Mouse (Mus musculus): ENCODE data around the gene Eefsec. TPM values are rescaled to one million over a fixed set of nuclear protein-coding genes. Genes with fewer than 3 reads are reported as not detected.
A peak's percentile ranks its signal among the peaks of the same experiment; 100 is the strongest.

The Eefsec gene
- polyA plus RNA-seq, 1 experiment from 2014 or later = 31.1 TPM

DNA sequence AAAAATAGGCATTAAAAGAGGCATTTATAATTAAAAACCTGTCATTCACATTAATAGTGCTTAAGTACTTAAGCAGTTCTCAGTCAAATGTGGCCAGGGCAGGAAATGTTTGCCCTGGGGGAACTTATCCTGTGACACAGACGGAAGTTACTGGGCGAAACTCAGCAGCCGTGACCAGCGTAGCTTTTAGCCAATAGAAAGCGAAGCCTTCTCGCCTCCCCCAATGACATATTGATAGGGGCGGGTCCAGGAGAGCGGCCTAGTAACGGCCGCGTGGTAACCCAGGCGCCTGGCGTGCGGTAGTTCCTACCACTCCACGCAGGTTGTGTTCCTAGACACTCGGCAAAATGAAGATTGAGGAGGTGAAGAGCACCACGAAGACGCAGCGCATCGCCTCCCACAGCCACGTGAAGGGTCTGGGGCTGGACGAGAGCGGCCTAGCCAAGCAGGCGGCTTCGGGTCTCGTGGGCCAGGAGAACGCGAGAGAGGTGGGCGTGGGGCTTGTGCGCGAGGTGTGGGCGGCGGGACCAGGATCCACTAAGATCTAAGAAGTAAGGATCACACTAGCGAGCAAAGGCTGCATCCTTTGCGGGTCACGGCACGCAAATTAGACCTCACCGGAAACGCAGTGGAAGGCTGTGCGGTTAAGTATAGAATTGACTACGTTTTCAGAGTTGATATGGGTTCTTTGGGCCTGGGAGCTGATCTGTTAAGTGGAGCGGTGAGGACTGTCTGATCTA is 19.0 kb upstream of the Eefsec start, which contains the start of gene Ruvbl1:
Gene Ruvbl1 (plus strand): TSS at position 229 of the 740 bp plus-strand sequence.
- Histone ChIP-seq H3K27ac (no peak within 1 kb of the TSS), H3K4me1 (peaks cover 17% of the 10 kb centered on the region), H3K4me3 (peak within 1 kb of the TSS; percentile 77), H3K27me3 (peaks cover 7% of the 10 kb centered on the region; the same call in 1 of the 2 replicates), H3K9ac (peak within 1 kb of the TSS; percentile 81), H3K4me2 (peak within 1 kb of the TSS; percentile 88), H3K9me3 (replicated peaks) (no peaks in the 10 kb centered on the region), H3K36me3 (ENCODE audit: poor library complexity, severe bottlenecking) (peaks cover 28% of the 10 kb centered on the region)
- WGBS = 0% methylated on average over 39 of the region's 42 CpGs
- peak; percentile 100 for ATAC-seq

GRCm38 (mm10) chr6:88454545-88454944 is 8.2 kb upstream of the Eefsec start:
- Histone ChIP-seq H3K4me1 (no peaks in the 10 kb centered on the region), H3K36me3 (ENCODE audit: poor library complexity, severe bottlenecking) (no peaks in the 10 kb centered on the region), H3K9me3 (replicated peaks) (no peaks in the 10 kb centered on the region), H3K4me2 (no peak overlapping the region), H3K27me3 (peaks cover 44% of the 10 kb centered on the region), H3K4me3 (no peak overlapping the region), H3K27ac (no peak overlapping the region), H3K9ac (no peak overlapping the region)
- no peak for ATAC-seq
- 83% methylated on average over 2 of the region's 2 CpGs for WGBS

DNA sequence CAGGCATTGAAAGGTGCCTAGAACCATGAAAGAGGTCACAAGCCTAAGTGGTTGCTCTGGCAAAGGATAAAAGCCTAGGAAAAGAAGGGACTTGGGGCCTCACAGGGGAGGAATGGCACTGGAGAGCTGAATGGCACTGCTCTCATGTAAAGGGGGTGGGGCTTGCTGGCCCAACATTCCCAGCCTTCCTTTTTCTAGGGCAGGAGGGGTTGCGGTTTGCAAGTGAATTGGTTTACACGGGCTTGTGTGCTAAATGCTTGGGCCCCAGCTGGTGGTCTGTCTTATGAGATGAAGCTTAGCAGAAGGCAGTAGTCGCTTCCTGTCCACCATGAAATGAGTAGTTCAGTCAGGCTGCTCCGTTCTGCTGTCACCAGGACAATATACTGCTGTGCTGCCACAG is 1.1 kb upstream of the Eefsec start:
- Histone ChIP-seq H3K4me1 (peaks cover 23% of the 10 kb centered on the region), H3K4me3 (no peak overlapping the region), H3K36me3 (ENCODE audit: poor library complexity, severe bottlenecking) (no peaks in the 10 kb centered on the region), H3K9me3 (replicated peaks) (no peaks in the 10 kb centered on the region), H3K27ac (no peak overlapping the region), H3K4me2 (no peak overlapping the region), H3K27me3 (peaks cover 27% of the 10 kb centered on the region), H3K9ac (no peak overlapping the region)
- ATAC-seq = no peak
- WGBS = 6% methylated on average over 4 of the region's 4 CpGs

DNA sequence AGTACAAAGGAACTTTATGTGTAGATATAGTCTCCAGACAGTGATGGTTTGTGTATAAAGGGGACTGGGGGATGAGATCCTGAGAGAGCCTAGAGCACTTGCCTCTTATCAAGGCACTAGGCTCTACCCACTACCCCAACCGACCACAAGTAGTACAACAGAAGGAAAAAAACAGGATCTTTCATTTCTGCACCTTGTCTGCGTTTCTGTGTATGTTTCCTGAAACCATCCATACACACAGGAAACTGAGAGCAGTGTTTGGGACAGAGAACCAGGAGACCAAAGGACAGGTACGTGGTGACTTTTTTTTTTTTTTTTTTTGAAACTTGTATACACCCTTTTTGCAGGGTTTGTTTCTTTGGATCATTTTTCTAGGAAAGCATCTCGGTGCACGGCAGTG is 678 bp downstream of the Eefsec start:
- Histone ChIP-seq H3K36me3 (ENCODE audit: poor library complexity, severe bottlenecking) (no peaks in the 10 kb centered on the region), H3K4me2 (peak overlapping the region; percentile 82), H3K27me3 (peaks cover 16% of the 10 kb centered on the region), H3K27ac (no peak overlapping the region), H3K9me3 (replicated peaks) (no peaks in the 10 kb centered on the region), H3K9ac (peak overlapping the region; percentile 87), H3K4me1 (peaks cover 23% of the 10 kb centered on the region), H3K4me3 (peak overlapping the region; percentile 79)
- 10% methylated on average over 5 of the region's 5 CpGs for WGBS
- no peak for ATAC-seq

DNA sequence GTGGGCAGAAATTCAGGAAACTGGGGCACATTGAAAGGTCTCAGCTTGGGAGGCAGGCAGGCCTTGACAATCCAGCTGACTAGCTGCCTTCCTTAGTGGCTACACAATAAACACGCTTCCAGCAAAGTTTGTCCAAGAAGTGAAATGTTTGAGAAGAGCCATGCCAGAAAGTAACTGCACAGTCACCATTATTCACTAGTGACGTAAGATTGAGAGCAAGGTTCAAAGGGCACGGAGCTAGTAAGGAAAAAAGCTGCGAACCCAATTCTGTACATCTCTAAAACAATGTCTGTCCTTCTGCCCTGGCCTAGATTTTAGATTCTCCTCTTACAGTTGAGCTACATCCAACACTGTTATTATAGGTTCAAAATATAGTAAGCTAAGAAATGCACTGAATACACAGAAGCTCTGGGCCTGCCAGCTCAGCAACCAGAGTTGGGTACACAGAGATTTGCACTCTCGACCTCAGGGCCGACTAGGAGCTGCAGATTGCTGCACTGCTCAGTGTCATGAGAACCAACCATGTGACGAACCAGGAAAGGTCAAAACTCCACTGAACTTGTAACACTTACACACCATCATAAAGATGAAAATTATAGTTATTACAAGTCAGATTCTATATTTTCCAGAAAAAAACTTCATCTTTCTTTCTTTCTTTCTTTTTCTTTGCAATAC is 2.1 kb downstream of the Eefsec start:
- no peak overlapping the region for H3K4me2 ChIP-seq
- no peak overlapping the region for H3K4me3 ChIP-seq
- peaks cover 23% of the 10 kb centered on the region for H3K4me1 ChIP-seq
- no peak overlapping the region for H3K27ac ChIP-seq
- no peak overlapping the region for H3K9ac ChIP-seq
- WGBS = 90% methylated on average over 7 of the region's 7 CpGs
- no peaks in the 10 kb centered on the region for H3K36me3 ChIP-seq (ENCODE audit: poor library complexity, severe bottlenecking)
- ATAC-seq = no peak
- no peaks in the 10 kb centered on the region for H3K9me3 ChIP-seq (replicated peaks)
- H3K27me3 ChIP-seq = peaks cover 6% of the 10 kb centered on the region

DNA sequence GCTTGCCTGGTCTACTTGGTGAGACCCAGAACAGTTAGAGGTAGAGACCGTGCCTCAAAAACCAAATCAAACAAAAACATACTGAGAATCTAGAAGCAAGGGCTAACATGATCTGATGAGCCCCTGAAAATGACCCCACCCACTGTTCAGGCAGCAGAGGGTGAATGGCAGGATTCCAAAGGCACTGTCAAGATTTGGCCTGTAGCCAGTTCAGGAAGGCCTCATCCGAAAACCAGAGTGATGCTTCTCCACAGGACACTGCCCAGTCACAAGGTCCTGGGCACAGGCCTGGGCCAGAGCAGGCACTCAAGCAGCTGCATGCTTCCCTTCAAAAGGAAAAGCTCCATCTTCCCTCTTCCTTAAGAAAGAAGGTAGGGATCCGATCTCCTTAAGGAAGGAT is 2.9 kb downstream of the Eefsec start:
- Histone ChIP-seq H3K36me3 (ENCODE audit: poor library complexity, severe bottlenecking) (no peaks in the 10 kb centered on the region), H3K4me1 (peaks cover 23% of the 10 kb centered on the region), H3K4me2 (no peak overlapping the region), H3K9me3 (replicated peaks) (no peaks in the 10 kb centered on the region), H3K27ac (no peak overlapping the region), H3K4me3 (no peak overlapping the region), H3K9ac (no peak overlapping the region), H3K27me3 (no peaks in the 10 kb centered on the region)
- ATAC-seq = no peak
- 71% methylated on average over 3 of the region's 3 CpGs for WGBS

- no peak for ATAC-seq
- Histone ChIP-seq H3K9ac (no peak overlapping the region), H3K4me1 (peaks cover 23% of the 10 kb centered on the region), H3K4me2 (no peak overlapping the region), H3K27me3 (no peaks in the 10 kb centered on the region), H3K4me3 (no peak overlapping the region), H3K27ac (no peak overlapping the region), H3K36me3 (ENCODE audit: poor library complexity, severe bottlenecking) (no peaks in the 10 kb centered on the region), H3K9me3 (replicated peaks) (no peaks in the 10 kb centered on the region)
- 73% methylated on average over 3 of the region's 3 CpGs for WGBS
These were observed 3.8 kb downstream of the Eefsec start for GRCm38 (mm10) chr6:88442551-88442950.

GRCm38 (mm10) chr6:88439056-88439455 is 7.3 kb downstream of the Eefsec start:
- H3K9me3 ChIP-seq (replicated peaks) = no peaks in the 10 kb centered on the region
- no peaks in the 10 kb centered on the region for H3K27me3 ChIP-seq
- no peak overlapping the region for H3K9ac ChIP-seq
- H3K27ac ChIP-seq = no peak overlapping the region
- no peak overlapping the region for H3K4me3 ChIP-seq
- no peaks in the 10 kb centered on the region; the same call in 1 of the 2 replicates for H3K4me1 ChIP-seq
- no peak overlapping the region for H3K4me2 ChIP-seq
- WGBS = 80% methylated on average over 4 of the region's 4 CpGs
- no peak for ATAC-seq
- H3K36me3 ChIP-seq (ENCODE audit: poor library complexity, severe bottlenecking) = 0 out of 2 replicates have a peak, but pooled peaks cover 5% of the 10 kb centered on the region

- H3K4me2 ChIP-seq = no peak overlapping the region
These were observed 10.7 kb downstream of the Eefsec start for GRCm38 (mm10) chr6:88435609-88436008.

GRCm38 (mm10) chr6:88431202-88431601 is 15.1 kb downstream of the Eefsec start:
- no peak overlapping the region for H3K27ac ChIP-seq
- ATAC-seq = no peak
- no peak overlapping the region for H3K9ac ChIP-seq
- no peak overlapping the region for H3K4me2 ChIP-seq
- 0 out of 2 replicates have a peak, but pooled peaks cover 5% of the 10 kb centered on the region for H3K36me3 ChIP-seq (ENCODE audit: poor library complexity, severe bottlenecking)
- no peaks in the 10 kb centered on the region for H3K4me1 ChIP-seq
- H3K4me3 ChIP-seq = no peak overlapping the region
- H3K27me3 ChIP-seq = no peaks in the 10 kb centered on the region
- 34% methylated on average over 4 of the region's 4 CpGs for WGBS
- no peaks in the 10 kb centered on the region for H3K9me3 ChIP-seq (replicated peaks)

More at GRCm38 (mm10) chr6:88435609-88436008, 10.7 kb downstream of the Eefsec start:
- Histone ChIP-seq H3K9ac (no peak overlapping the region), H3K4me3 (no peak overlapping the region), H3K9me3 (replicated peaks) (no peaks in the 10 kb centered on the region), H3K4me1 (no peaks in the 10 kb centered on the region; the same call in 1 of the 2 replicates), H3K27ac (no peak overlapping the region), H3K27me3 (no peaks in the 10 kb centered on the region), H3K36me3 (ENCODE audit: poor library complexity, severe bottlenecking) (0 out of 2 replicates have a peak, but pooled peaks cover 5% of the 10 kb centered on the region)
- ATAC-seq = no peak
- WGBS = 93% methylated on average over 7 of the region's 7 CpGs

- 48% methylated on average over 7 of the region's 7 CpGs for WGBS
- Histone ChIP-seq H3K36me3 (ENCODE audit: poor library complexity, severe bottlenecking) (no peaks in the 10 kb centered on the region), H3K4me3 (no peak overlapping the region), H3K4me2 (no peak overlapping the region), H3K27me3 (no peaks in the 10 kb centered on the region), H3K27ac (peak overlapping the region; percentile 31; the same call in 1 of the 2 replicates), H3K9ac (no peak overlapping the region), H3K9me3 (replicated peaks) (no peaks in the 10 kb centered on the region), H3K4me1 (peaks cover 13% of the 10 kb centered on the region)
- 0 out of 2 replicates have a peak, but pooled peaks have one; percentile 27 for ATAC-seq
These were observed 30.1 kb downstream of the Eefsec start for GRCm38 (mm10) chr6:88416130-88416758.

GRCm38 (mm10) chr6:88412604-88413003 is 33.7 kb downstream of the Eefsec start:
- Histone ChIP-seq H3K9ac (no peak overlapping the region), H3K4me3 (no peak overlapping the region), H3K4me1 (peaks cover 29% of the 10 kb centered on the region), H3K27ac (no peak overlapping the region), H3K36me3 (ENCODE audit: poor library complexity, severe bottlenecking) (no peaks in the 10 kb centered on the region), H3K27me3 (no peaks in the 10 kb centered on the region), H3K4me2 (no peak overlapping the region), H3K9me3 (replicated peaks) (no peaks in the 10 kb centered on the region)
- 72% methylated on average over 2 of the region's 2 CpGs for WGBS
- no peak for ATAC-seq

Measured in forebrain, embryonic 13.5 days (tissue).